Mouse (Mus musculus) neural tube, embryonic 10.5 days (tissue): ENCODE measurements around the gene Nphp4.
A peak's percentile ranks its signal among the peaks of the same experiment; 100 is the strongest.

Experiments
- DNase-seq: peaks from one replicate; pipeline ENCODE4 v3.0.0-alpha.2; 2017; ENCODE audit warnings: low spot score; ENCODE audit errors: extremely low spot score

Nphp4 gene

DNA sequence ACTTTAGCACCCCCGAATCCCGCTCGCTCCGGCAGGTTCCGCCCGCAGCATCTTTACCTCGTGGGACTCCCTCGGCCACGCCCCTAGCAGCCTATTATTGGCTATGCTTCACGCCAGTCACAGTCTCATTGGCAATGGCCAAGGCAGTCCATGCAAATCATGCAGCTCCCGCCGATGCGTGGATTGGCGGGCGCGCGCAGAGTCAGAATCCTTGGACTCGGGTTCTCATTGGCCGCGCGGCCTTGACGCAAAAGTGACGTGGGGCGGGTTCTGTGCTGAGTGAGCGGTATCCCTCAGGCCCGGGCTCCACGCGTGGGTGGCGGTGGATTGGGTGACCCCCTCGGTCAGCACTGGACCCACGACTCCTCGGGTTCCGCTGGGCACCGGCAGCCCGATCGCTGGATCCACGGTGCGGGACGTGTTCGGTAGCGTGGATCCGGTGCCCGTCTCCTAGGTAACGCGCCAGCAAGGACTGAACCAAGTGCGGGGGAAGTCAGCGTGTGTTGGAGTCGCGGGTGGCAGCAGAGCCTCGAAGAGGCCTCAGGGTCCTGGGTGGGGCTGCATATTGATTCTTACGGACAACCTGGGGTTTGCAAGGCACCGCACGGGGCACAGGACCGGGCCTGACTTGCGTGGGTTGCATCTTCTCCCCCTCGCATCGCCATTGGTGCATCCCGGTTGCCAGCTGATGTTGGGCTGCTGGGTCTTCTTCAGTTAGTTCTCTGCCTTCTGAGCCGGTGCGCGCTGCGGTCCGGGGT is 1.1 kb downstream of the Nphp4 start, which contains the start of gene Kcnab2:
Gene Kcnab2, minus strand, starts transcription at position 406 of the 758 bp plus-strand sequence.
- DNase-seq: peak; percentile 99

DNA sequence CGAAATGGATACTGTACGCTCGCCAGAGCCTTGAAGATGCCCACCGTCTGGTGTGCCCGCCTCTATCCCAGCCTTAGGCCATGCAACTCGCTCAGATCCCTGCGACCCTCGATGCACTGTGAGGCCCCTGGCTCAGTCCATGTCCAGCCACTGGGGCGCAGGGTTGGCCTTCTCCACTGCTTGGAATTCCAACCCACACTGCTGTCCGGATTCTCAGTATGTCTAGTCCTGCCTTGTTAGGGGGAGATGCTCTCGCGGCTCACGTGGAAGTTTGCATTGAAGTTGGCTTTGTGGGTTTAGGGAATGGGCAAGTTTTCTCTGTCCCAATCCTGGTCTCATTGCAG is 1.7 kb downstream of the Nphp4 start:
- no peak for DNase-seq

DNA sequence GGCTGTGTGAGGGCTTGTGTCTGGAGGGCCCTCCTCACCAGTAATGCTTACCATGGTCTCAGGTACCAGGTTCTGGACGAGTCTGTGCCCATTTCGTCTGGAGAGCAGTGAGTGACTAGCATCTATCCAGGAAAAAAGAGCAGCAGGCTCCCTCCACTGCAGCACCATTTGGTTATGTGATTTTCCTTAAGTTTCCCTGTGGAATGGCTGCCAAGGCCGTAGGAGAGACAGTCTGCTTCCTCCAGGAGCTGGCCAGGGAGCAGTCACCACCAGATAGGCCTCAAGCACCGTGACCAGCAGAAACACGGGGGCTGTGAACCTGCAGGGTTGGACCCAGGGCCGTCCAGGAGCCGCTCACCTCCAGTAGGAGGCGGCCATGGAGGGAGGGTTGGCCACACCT is 3.9 kb downstream of the Nphp4 start:
- DNase-seq: no peak

DNA sequence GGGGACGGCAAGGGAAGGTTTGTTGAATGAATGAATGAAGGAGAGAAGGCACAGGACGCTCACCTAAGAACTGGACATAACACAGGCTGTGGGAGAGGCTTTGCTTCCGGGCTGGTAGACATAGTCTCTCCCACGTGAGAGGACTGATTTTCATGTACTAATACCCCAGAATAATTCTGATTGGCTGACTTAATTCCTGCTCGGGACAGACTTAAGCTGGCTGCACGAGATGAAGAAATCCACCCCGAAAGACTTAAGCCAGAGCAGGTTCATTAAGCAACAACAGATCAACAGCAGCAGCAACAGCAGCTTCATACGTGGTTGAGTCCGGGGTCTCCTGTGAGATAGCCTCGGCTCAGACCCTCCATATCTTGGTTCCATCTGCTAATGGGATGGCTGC is 11.5 kb downstream of the Nphp4 start:
- DNase-seq: no peak

DNA sequence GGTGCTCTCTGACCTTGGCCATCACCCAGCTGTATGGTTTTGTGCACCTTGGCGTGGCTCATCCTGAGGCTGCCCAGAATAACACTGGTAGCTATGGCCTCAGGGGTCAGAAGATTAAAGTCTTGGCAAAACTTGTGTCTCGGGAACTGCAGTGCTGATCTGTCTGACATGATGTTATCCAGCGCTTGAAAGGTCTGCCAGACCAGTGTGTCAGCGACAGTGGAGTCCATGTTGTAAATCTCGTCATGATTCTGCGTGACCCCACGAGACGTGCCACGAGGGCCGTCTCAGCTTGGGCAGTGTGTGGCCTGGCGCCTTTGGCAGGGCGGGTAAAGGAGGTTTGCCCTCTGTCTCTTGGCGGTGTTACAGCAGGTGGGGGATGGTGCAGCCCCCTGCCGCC is 13.8 kb downstream of the Nphp4 start:
- DNase-seq: no peak

DNA sequence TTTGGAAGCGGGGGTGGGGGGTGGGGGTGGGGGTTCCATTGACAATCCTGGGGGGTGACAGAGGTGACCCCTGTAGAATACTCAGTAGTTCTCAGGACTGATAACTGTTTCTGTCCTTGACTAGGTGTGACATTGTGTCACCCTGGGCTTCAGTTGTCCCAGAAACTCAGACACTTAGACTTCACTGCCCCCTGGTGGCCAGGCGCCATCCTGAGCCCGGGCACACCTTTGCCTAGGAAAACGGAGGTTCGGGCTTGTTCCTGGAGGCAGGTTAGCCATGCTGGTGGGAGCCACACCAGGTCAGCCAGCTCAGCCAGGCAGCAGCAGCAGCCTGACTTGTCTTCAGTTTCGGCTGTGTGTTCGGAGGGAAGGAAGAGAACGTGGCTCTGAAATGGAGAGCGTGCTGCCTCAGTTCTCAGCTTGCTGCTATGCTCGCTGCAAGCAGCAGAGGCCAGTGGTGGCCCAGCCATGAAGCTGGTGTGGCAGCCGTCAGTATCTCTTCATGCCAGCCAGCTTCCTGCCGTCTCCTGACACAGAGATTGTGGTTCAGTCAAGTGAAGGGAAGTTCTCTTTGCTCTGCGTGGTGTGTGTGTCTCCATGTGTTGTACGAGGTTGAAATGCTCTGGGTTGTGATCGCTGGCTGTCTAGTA is 14.9 kb downstream of the Nphp4 start:
- peak; percentile 69 for DNase-seq

DNA sequence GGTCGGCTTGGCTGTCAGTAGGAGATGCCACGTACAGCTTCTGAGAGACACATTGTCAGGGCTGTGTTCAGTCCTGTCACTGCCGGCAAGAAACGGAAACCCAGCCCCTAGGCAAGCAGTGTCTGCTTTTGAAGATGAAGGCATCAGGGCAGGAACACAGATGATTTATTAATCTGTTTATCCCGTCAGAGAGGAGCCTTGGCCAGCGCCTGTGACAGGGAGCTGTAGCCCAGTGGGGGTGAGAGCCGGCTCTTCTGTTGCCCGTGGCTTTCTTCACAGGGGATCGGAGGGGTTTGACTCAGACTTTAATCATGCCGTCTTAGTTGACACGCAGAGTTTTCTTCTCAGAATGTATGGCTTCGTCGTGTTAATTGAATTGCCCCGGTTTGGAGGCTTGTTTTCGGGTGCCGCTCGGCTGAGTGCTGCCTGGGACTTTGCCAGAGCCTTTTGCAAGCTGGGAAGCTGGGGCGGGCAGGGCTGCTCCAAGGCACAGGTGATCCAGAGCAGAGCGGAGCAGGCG is 17.9 kb downstream of the Nphp4 start:
- no peak for DNase-seq

DNA sequence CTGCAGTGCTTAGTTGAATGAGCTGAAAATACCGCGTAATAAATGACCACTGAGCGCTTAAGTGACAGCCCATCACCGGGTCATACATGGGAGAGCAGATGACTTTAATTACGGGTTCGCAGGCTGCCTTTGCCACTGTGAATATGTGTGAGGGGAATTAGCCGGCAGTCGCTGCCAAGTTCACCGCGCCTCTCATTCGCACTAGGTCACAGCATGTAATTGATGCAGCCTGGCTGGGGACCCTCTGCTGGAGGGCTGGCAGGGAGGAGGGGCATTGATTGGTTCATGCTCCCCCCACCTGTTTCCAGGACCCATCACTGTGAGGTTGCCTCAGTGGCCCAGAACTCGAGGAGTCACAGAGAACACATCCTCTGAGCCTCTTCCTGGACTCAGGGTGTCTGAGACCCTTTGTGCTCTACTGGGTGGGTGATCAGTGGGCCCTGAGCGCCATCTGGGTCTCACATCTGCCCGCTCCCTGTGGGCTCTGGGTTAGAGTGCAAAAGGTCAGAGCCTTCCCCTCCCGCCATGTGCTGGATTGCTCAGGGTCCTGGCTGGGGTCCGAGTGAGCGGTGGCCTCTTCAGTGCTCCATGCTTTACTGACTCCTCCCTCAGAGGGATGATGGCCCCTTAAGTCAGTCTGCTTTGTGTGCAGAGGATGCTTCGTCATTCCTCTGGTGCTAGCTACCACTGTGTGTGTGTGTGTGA is 35.9 kb downstream of the Nphp4 start:
- peak; percentile 42 for DNase-seq

DNA sequence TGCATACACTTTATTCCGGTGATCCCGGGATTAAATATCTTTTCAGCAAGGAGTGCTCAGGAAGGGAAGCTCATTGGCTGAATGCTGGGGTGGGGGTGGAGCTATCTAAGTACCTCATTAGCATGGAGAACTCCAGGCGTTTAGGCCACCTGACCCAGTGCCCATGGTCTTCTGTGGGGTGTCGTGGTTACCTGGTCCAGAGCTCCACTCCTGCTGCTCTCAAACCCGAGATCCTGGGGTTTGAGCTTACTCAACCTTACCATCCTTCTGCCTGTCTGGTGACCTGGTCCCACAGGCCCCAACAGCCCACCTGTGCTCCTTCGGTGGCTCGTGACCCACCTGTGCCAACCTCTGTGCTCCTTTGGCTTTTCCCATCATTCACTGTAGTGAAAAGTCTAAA is 38.4 kb downstream of the Nphp4 start:
- no peak for DNase-seq

DNA sequence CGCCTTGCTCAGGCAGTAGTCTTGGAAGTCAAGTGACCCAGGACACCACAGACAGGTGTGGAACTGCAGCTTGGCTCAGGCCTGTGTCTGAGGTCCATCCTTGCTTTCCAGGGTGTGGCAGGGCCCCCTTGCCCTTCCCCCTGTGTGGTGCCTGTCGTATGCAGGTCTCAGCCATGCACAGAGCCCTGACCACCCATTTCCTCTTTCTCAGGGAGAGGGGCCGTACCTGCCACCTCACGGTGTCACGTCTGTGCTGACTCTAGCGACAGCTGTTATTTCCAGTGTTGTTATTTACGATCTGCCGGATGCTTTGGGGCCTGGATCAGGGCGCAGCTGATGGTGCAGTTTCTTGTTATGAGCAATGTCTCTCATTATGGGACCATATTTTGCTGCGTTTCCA is 42.6 kb downstream of the Nphp4 start:
- no peak for DNase-seq

DNA sequence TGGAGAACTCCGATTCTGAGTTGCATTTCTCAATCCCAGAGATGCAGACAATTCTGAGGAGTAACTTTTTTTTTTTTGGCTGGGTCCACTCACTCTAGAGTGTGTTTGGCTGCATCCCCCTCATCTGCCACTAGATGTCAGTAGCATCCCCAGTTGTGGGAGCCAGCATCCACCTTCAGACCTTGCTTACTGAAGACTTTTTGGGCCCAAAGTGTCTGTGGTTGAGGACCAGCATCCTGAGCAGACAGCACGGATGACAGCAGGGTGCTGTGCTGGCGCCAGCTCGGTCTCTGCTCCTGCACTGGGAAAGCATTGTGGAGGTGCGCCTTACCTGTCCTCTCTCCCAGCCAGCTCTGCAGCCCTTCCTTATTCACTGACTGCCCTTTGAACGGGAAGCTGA is 43.6 kb downstream of the Nphp4 start:
- DNase-seq: peak; percentile 75

DNA sequence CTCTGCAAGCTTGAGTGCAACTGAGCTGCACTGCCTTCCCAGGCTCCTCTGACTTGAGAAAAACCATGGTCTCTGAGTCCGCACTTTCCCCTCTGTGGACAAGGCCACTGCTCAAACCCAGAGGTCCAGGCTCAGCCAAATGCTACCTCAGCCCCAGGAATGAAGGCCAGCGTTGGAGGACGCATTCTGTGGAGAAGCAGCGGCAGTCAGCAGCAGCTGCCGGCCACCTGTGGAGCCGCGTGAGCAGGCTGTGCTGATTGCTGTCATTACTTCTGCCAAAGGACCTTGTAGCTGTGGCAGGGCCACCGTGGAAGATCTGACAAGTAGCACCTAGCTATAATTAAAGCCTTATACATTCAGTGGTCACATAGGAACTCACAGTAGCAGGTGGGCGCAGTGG is 56.4 kb downstream of the Nphp4 start:
- DNase-seq: no peak

DNA sequence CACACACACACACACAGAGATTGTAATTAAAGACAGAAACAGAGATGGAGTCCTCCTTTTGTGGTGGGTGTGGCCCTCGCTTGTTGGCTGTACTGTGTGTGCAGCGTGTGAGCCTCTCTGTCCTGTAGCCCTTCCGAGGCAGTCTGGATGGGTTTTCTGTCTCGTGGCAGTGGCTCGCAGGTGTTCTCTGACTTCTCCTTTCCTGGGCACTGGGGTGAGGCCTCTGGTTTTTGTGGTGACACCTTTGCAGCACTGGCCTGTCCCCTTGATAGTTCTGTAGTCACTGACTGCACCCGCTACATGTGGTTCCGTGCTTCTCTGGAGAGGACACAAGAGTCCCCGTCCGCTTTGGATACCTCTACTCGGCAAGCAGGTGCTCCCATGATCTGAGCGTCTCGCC is 63.2 kb downstream of the Nphp4 start:
- no peak for DNase-seq

DNA sequence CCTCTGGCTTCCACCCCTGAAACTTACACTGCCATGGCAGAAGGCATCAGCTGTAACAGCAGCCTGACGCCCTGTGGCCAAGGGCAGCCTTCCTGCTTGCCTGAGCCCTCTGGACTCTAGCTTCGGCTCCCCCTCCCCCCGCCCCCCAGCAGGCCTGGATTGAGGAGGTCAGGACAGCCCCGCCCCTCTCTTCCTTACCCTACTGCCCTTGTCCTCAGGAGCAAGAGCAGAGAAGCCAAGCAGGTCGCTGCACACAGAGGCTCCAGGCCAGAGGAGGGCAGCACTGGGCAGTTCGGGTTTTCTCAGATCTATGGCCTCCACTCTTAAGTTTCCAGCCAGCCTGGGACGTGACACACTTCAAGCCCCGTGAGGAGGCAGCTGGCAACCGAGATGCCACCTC is 64.7 kb downstream of the Nphp4 start:
- DNase-seq: peak; percentile 50

DNA sequence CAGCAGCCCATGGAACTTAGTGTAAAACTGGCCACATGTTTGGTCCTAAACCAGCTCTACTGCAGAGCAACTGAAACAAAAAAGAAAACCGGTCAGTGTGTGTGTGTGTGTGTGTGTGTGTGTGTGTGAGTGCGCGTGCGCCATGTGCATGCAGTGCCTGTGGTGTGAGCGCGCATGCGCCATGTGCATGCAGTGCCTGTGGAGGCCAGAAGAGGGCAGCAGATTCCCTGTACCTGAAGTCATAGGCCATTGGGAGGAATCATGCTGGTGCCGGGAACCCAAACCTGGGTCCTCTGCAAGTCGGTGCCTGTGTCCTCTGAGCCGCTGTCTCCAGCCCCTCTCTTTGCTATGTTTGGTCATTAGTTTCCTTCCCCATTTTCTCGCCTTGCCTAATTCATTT is 65.9 kb downstream of the Nphp4 start:
- no peak for DNase-seq

DNA sequence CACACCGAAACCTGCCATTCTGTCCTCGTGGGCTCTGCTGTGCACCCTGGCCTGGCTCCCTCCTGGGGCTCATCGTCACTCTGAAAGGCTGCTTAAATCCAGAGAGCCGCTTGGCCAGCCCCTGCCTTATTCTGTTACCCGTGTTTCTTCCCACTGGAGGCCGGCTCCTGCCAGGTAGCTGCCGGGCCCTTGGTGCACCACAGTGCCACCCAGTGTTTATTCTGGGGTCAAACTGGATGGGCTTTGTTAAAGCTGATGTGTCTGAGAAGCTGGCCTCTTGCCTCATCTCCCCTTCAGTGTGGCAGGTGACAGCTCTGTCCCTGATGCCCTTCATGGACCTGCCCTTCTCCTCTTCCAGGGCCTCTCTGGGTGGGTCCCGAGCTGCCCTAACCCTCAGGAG is 70.0 kb downstream of the Nphp4 start:
- no peak for DNase-seq

DNA sequence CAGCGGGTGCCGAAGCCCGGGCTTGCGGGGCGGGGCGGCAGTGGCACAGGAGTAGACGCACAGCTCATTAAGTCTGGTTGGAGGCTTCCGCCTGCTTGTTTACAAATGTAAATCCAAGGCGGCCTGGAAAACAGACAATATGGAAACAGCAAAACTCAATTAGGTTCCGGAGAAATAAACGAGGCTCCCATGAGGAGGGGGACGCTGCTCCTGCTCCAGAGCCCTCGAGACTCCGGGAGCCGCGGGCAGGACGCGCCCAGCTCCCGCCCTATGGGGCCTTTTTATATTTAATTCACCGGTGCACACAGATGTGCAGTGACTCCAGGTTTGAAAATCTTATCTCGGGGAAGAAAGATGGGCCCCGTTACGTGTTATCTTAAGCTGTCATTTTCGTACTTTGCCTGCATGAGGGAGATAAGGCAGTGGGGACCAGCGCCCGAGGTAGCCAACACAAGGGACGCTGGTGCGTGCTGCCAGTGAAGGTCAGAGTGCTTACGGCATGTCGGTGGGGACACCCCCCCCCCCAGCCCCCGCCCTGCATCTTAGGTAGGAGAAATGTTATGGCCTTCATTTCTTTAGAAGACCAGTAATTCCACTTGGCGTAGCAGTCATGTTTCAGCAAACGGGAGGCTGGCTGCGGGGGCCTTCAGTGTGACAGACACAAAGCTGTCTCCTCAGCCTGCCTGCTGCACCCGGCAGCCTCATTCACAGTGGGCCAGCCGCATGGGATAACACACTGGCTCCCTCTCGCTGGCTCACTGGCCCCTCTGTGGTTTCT is 71.6 kb downstream of the Nphp4 start:
- DNase-seq: no peak

DNA sequence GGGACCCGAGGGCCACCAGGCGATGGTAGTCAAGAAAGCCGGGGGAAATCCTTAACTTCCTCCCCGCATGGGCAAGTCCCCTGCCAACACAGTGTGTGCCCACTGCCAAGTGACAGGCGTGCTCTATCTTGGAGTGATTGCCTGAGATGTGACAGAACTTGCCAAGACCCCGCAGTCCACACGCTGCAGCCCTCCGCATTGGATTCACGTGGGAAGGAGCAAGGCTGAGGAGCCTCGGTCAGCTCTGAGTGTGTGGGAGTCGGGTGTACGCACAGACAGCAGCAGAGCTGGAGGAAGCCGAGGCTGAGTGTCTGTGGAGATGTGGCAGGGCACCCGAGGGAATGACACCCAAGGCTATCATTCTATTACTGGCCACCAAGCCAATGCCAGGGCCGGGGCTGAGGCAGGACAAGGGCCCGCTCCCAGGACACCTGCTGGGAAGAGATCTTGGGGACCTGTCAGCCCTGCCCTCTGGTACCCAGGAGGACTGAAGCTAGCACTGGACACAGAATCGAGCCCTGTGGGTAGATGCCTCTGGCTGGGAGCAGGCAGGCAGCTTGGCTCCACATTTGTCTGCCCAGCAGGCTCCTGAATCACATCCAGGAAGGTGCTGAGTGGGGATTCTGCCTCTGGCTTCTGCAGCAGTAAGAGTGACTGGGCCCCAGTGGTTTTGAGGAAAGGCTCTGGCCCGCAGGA is 73.1 kb downstream of the Nphp4 start:
- no peak for DNase-seq

DNA sequence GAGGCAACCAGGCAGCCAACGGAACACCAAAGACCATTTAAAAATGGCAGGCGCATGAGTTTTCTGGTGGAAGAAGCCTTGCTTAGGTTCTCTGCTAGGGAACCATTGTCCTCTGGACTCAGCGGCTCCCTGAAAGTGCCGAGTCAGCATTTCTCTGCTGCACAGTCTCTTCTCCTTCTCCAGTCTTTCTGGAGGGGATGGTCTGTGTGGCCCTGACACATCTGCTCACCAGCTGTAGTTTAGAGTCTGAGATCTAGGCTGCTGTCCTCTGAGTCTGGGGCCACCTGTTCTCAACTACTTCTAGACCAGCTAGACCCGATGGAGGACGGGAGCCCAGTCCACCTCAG is 73.7 kb downstream of the Nphp4 start:
- no peak for DNase-seq

DNA sequence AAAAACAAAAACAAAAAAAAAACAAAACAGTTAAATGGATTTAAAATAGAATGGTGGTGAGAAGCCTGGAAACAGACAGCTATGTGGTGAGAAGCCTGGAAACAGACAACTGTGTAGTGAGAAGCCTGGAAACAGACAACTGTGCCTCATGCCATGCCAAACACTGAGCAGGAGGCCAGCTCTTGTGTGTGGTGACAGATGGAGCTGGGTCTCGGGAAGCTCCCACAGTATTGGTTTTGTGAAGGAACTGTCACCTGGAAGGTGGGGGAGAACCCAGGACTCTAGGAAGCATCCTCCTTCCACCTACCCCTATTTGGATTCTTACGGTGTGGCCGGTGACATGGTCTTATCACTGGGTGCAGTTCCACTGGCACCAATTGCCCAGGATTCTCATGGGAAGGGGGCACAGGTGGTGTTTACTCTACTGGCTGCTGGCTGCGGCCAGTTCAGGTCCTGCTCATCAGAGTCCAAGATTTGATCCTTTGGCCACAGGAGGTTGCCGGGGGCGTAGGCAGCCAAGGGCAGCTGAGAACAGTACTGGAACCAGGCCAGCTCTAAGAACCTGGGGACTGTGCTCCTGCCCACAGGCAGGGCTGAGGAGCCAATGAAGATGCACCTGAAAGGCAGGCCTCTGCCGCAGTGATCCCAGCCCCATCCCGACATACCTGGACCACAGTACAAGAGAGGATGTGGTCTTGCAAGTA is 77.2 kb downstream of the Nphp4 start:
- no peak for DNase-seq

DNA sequence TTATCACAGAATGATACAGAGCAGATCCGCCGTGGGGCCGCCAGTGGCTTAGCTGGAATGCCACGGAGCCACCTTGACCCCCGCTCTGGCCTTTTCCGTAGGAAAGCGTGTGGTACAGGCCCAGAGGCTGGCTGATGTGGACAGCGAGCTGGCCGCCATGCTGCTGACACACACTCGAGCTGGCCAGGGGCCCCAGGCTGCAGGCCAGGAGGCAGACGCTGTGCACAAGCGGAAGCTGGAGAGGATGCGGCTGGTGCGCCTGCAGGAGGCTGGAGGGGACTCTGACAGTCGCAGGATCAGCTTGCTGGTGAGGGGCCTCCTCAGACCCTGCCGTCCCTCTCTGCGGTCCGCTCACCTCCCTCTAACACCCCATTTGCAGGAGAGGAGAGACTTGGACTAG is 77.9 kb downstream of the Nphp4 start:
- no peak for DNase-seq
